Mouse (Mus musculus) heart, embryonic 12.5 days (tissue): ENCODE measurements around the gene Scgb1b30. TPM values are rescaled to one million over a fixed set of nuclear protein-coding genes. Genes with fewer than 3 reads are reported as not detected.
"Not testable (repeated sequence)": the region's sequence is repeated elsewhere in the genome, so short reads cannot be mapped to it uniquely, and the experiment has no call there.

ENCODE experiments used
- ATAC-seq: fragments of 200-750 bp; cut with Nextera tagmentation; 2 replicates; pipeline ENCODE4 v1.8.0; 2017; ENCODE audit warnings: moderate TSS enrichment, moderate library complexity; ENCODE audit not compliant: insufficient number of reproducible peaks, low FRiP score
- H3K27ac ChIP-seq: fragments of 300-500 bp; sonication (generic); 2 replicates; pipeline ENCODE4 v1.5.1; 2016; ENCODE audit warnings: mild to moderate bottlenecking, moderate library complexity; ENCODE audit not compliant: poor library complexity, severe bottlenecking
- H3K27me3 ChIP-seq: fragments of 300-500 bp; sonication (generic); replicated peaks from 2 replicates; pipeline ENCODE4 v1.6.1; 2016; ENCODE audit warnings: mild to moderate bottlenecking, moderate library complexity
- H3K36me3 ChIP-seq: fragments of 300-500 bp; sonication (generic); 2 replicates; pipeline ENCODE4 v1.6.1; 2016; ENCODE audit warnings: mild to moderate bottlenecking, moderate library complexity
- H3K4me1 ChIP-seq: fragments of 300-500 bp; sonication (generic); replicated peaks from 2 replicates; pipeline ENCODE4 v1.6.1; 2016; ENCODE audit warnings: mild to moderate bottlenecking
- H3K4me2 ChIP-seq: fragments of 300-500 bp; sonication (generic); 2 replicates; pipeline ENCODE4 v1.6.1; 2016; ENCODE audit warnings: mild to moderate bottlenecking, moderate library complexity
- H3K4me3 ChIP-seq: fragments of 300-500 bp; sonication (generic); 2 replicates; pipeline ENCODE4 v1.5.1; 2016; ENCODE audit warnings: mild to moderate bottlenecking
- H3K9ac ChIP-seq: fragments of 300-500 bp; sonication (generic); 2 replicates; pipeline ENCODE4 v1.6.1; 2016; ENCODE audit warnings: mild to moderate bottlenecking, moderate library complexity
- H3K9me3 ChIP-seq: fragments of 300-500 bp; sonication (generic); replicated peaks from 2 replicates; pipeline ENCODE4 v1.6.1; 2016; ENCODE audit warnings: mild to moderate bottlenecking, moderate library complexity
- WGBS: fragments of 180-500 bp; shearing (Covaris S2); methylation state at CpG from one replicate; pipeline ENCODE4 v1.1.7; 2016; 5-methylcytosine and 5-hydroxymethylcytosine counted together
- polyA plus RNA-seq: library from polyadenylated mRNA; unstranded; fragments of >200 nt; fragmentation: Nextera tagmentation; extraction: Ambion mirVana; gene quantifications from 2 replicates; pipeline ENCODE4 v1.2.1, GENCODE M21; 2016

Gene Scgb1b30
- polyA plus RNA-seq: not detected in 2 replicates

GRCm38 (mm10) chr7:34094911-34095481, at the start of gene Scgb1b30:
Scgb1b30 (plus strand) TSS chr7:34095431.
- 71% methylated on average over 3 of the region's 3 CpGs for WGBS
- Histone ChIP-seq H3K36me3 (no peaks in the 10 kb centered on the region), H3K9ac (no peak within 1 kb of the TSS), H3K4me1 (no peaks in the 10 kb centered on the region), H3K27ac (no peak within 1 kb of the TSS), H3K4me3 (no peak within 1 kb of the TSS), H3K4me2 (no peak within 1 kb of the TSS), H3K9me3 (peaks cover 36% of the 10 kb centered on the region), H3K27me3 (no peaks in the 10 kb centered on the region)
- ATAC-seq: no peak

- not testable (repeated sequence) for H3K36me3 ChIP-seq, H3K27ac ChIP-seq, H3K4me3 ChIP-seq, H3K9ac ChIP-seq, ATAC-seq, H3K4me2 ChIP-seq, H3K4me1 ChIP-seq, H3K9me3 ChIP-seq, H3K27me3 ChIP-seq
- WGBS: 70% methylated on average over 5 of the region's 5 CpGs
These were observed 27.1 kb upstream of the Scgb1b30 start for GRCm38 (mm10) chr7:34068132-34068531.

GRCm38 (mm10) chr7:34100002-34100401, 4.8 kb downstream of the Scgb1b30 start:
- H3K36me3 ChIP-seq: 0 out of 2 replicates have a peak, but pooled peaks cover 3% of the 10 kb centered on the region
- H3K4me2 ChIP-seq: no peak overlapping the region
- no peaks in the 10 kb centered on the region for H3K27me3 ChIP-seq
- no peak for ATAC-seq
- no peak overlapping the region for H3K9ac ChIP-seq
- no peak overlapping the region for H3K4me3 ChIP-seq
- H3K9me3 ChIP-seq: peaks cover 28% of the 10 kb centered on the region
- H3K4me1 ChIP-seq: no peaks in the 10 kb centered on the region
- H3K27ac ChIP-seq: no peak overlapping the region
- 71% methylated on average over 2 of the region's 2 CpGs for WGBS

- Histone ChIP-seq H3K36me3 (0 out of 2 replicates have a peak, but pooled peaks cover 3% of the 10 kb centered on the region), H3K27me3 (no peaks in the 10 kb centered on the region)
These were observed 6.0 kb downstream of the Scgb1b30 start for GRCm38 (mm10) chr7:34101276-34101675.

GRCm38 (mm10) chr7:34109190-34109589, 14.0 kb downstream of the Scgb1b30 start:
- Histone ChIP-seq H3K27me3 (no peaks in the 10 kb centered on the region), H3K9ac (no peak overlapping the region), H3K9me3 (0 out of 2 replicates have a peak, but pooled peaks cover 6% of the 10 kb centered on the region), H3K4me2 (no peak overlapping the region), H3K4me1 (no peaks in the 10 kb centered on the region), H3K4me3 (no peak overlapping the region), H3K36me3 (peaks cover 51% of the 10 kb centered on the region), H3K27ac (no peak overlapping the region)
- ATAC-seq: no peak
- WGBS: 76% methylated on average over 5 of the region's 5 CpGs

More at GRCm38 (mm10) chr7:34101276-34101675, 6.0 kb downstream of the Scgb1b30 start:
- Histone ChIP-seq H3K9ac (no peak overlapping the region), H3K4me3 (no peak overlapping the region), H3K27ac (no peak overlapping the region), H3K4me2 (no peak overlapping the region), H3K4me1 (no peaks in the 10 kb centered on the region), H3K9me3 (peaks cover 27% of the 10 kb centered on the region)
- ATAC-seq: no peak

GRCm38 (mm10) chr7:34116601-34117000, 21.4 kb downstream of the Scgb1b30 start:
- peaks cover 81% of the 10 kb centered on the region for H3K36me3 ChIP-seq
- WGBS: 88% methylated on average over 3 of the region's 3 CpGs

GRCm38 (mm10) chr7:34120636-34121035, 25.4 kb downstream of the Scgb1b30 start:
- H3K9me3 ChIP-seq, ATAC-seq, H3K4me3 ChIP-seq, H3K9ac ChIP-seq, H3K27me3 ChIP-seq, H3K27ac ChIP-seq, H3K4me2 ChIP-seq, H3K4me1 ChIP-seq: not testable (repeated sequence)
- H3K36me3 ChIP-seq: peaks cover 53% of the 10 kb centered on the region
- WGBS: 30% methylated on average over 1 of the region's 1 CpGs

More at GRCm38 (mm10) chr7:34116601-34117000, 21.4 kb downstream of the Scgb1b30 start:
- Histone ChIP-seq H3K4me2 (no peak overlapping the region), H3K27me3 (no peaks in the 10 kb centered on the region), H3K9me3 (no peaks in the 10 kb centered on the region), H3K9ac (no peak overlapping the region), H3K4me1 (no peaks in the 10 kb centered on the region), H3K27ac (no peak overlapping the region), H3K4me3 (no peak overlapping the region)
- ATAC-seq: no peak

- no peak for ATAC-seq
- Histone ChIP-seq H3K4me2 (no peak overlapping the region), H3K9me3 (peaks cover 11% of the 10 kb centered on the region; the same call in 1 of the 2 replicates), H3K4me3 (no peak overlapping the region), H3K36me3 (peaks cover 47% of the 10 kb centered on the region), H3K4me1 (0 out of 2 replicates have a peak, but pooled peaks cover 11% of the 10 kb centered on the region), H3K9ac (no peak overlapping the region), H3K27me3 (no peaks in the 10 kb centered on the region), H3K27ac (no peak overlapping the region)
- 75% methylated on average over 6 of the region's 6 CpGs for WGBS
These were observed 27.9 kb downstream of the Scgb1b30 start for GRCm38 (mm10) chr7:34122987-34123720.

GRCm38 (mm10) chr7:34125346-34125745, 30.1 kb downstream of the Scgb1b30 start:
- ATAC-seq: no peak
- Histone ChIP-seq H3K9me3 (peaks cover 11% of the 10 kb centered on the region; the same call in 1 of the 2 replicates), H3K9ac (no peak overlapping the region), H3K4me2 (no peak overlapping the region), H3K4me1 (peaks cover 11% of the 10 kb centered on the region; the same call in 1 of the 2 replicates), H3K36me3 (peaks cover 32% of the 10 kb centered on the region), H3K27ac (0 out of 2 replicates have a peak overlapping the region, but pooled peaks have one; percentile 3), H3K27me3 (no peaks in the 10 kb centered on the region), H3K4me3 (no peak overlapping the region)
- WGBS: 86% methylated on average over 9 of the region's 9 CpGs

- no peak overlapping the region for H3K9ac ChIP-seq
- no peak overlapping the region for H3K4me3 ChIP-seq
- H3K4me1 ChIP-seq: peaks cover 21% of the 10 kb centered on the region
- 73% methylated on average over 3 of the region's 3 CpGs for WGBS
- no peaks in the 10 kb centered on the region for H3K27me3 ChIP-seq
- H3K36me3 ChIP-seq: peaks cover 31% of the 10 kb centered on the region
- peaks cover 11% of the 10 kb centered on the region; the same call in 1 of the 2 replicates for H3K9me3 ChIP-seq
- no peak for ATAC-seq
- no peak overlapping the region for H3K27ac ChIP-seq
- no peak overlapping the region for H3K4me2 ChIP-seq
These were observed 31.1 kb downstream of the Scgb1b30 start for GRCm38 (mm10) chr7:34126291-34126690.

- H3K27ac ChIP-seq: no peak overlapping the region
- H3K9me3 ChIP-seq: peaks cover 11% of the 10 kb centered on the region; the same call in 1 of the 2 replicates
- no peak overlapping the region for H3K9ac ChIP-seq
These were observed 35.9 kb downstream of the Scgb1b30 start for GRCm38 (mm10) chr7:34131118-34131517.

More at GRCm38 (mm10) chr7:34131118-34131517, 35.9 kb downstream of the Scgb1b30 start:
- H3K4me3 ChIP-seq: no peak overlapping the region; the same call in 1 of the 2 replicates
- H3K4me1 ChIP-seq: peaks cover 22% of the 10 kb centered on the region
- no peak for ATAC-seq
- 63% methylated on average over 3 of the region's 3 CpGs for WGBS
- H3K4me2 ChIP-seq: peak overlapping the region; percentile 74
- peaks cover 19% of the 10 kb centered on the region for H3K36me3 ChIP-seq
- no peaks in the 10 kb centered on the region for H3K27me3 ChIP-seq
